Mouse (Mus musculus): ENCODE data around the gene Ncl. TPM values are rescaled to one million over a fixed set of nuclear protein-coding genes. Genes with fewer than 3 reads are reported as not detected.

Gene Ncl
- polyA plus RNA-seq, 1 experiment, result 498 TPM

GRCm38 (mm10) chr1:86363671-86364070 is 4.5 kb upstream of the Ncl start:
- Histone ChIP-seq H3K4me3 (ENCODE audit: insufficient read depth, low read length) (no peak overlapping the region), H3K4me1 (ENCODE audit: control insufficient read depth, insufficient read depth, low read length) (no peaks in the 10 kb centered on the region; the same call in 1 of the 2 replicates), H3K27ac (ENCODE audit: insufficient read depth, low read length) (no peak overlapping the region)
- TF ChIP-seq POLR2A (IDR thresholded peaks at IDR 0.05; ENCODE audit: low read depth, low read length), result no peak
- no peak for TF ChIP-seq CTCF (IDR thresholded peaks at IDR 0.05; ENCODE audit: borderline replicate concordance, insufficient read depth, low read length)

- H3K4me1 ChIP-seq (ENCODE audit: control insufficient read depth, insufficient read depth, low read length), result peaks cover 2% of the 10 kb centered on the region; the same call in 1 of the 2 replicates
- no peak overlapping the region for H3K27ac ChIP-seq (ENCODE audit: insufficient read depth, low read length)
- H3K4me3 ChIP-seq (ENCODE audit: insufficient read depth, low read length), result no peak overlapping the region
- TF ChIP-seq CTCF (IDR thresholded peaks at IDR 0.05; ENCODE audit: borderline replicate concordance, insufficient read depth, low read length) (no peak), POLR2A (IDR thresholded peaks at IDR 0.05; ENCODE audit: low read depth, low read length) (no peak)
These were observed 2.8 kb upstream of the Ncl start for GRCm38 (mm10) chr1:86361852-86362615.

DNA sequence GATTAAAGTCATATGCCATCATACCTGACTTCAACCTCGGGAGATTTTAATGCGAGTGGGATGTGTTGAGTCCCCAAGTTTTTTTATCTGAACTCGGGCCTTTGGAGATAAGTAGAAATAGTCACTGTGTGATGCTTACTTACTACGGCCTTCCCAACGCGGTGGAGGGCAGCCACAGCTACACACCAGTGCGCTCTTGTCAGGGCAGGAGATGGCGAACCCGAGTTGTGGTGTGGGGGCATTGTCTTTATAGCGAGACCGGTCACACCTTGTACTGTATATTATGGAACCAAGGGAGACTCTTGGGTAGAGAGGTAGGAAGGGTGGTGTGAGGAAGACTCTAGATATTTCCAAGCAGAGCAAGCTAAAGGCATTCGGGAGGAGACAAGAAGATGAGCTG is 1.2 kb upstream of the Ncl start:
- H3K4me3 ChIP-seq (ENCODE audit: insufficient read depth, low read length), result peak overlapping the region; percentile 74
- no peak for TF ChIP-seq CTCF (IDR thresholded peaks at IDR 0.05; ENCODE audit: borderline replicate concordance, insufficient read depth, low read length)
- peak; percentile 32; the same call in 1 of the 2 replicates for TF ChIP-seq POLR2A (IDR thresholded peaks at IDR 0.05; ENCODE audit: low read depth, low read length)
- H3K4me1 ChIP-seq (ENCODE audit: control insufficient read depth, insufficient read depth, low read length), result peaks cover 5% of the 10 kb centered on the region; the same call in 1 of the 2 replicates
- H3K27ac ChIP-seq (ENCODE audit: insufficient read depth, low read length), result no peak overlapping the region

DNA sequence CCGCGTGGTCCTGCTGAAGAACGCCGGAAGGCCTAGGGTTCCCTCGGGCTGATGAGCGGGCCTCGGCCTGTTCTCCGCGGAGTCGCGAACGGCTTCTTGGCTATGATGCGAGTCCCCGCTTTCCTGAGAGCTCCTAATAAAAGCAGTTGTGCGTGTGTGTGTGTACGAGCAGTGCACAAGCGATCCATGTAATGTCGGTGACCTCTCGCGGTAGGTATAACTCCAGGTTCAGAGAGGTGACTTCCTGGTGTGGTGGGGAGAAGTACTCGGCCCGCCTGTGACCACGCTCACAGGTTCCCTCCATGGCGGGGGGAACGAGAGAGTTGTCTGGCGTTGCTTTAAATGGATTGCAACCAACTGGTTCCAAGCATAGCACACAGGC is 589 bp upstream of the Ncl start:
- TF ChIP-seq POLR2A (IDR thresholded peaks at IDR 0.05; ENCODE audit: low read depth, low read length) (no peak), CTCF (IDR thresholded peaks at IDR 0.05; ENCODE audit: borderline replicate concordance, insufficient read depth, low read length) (no peak)
- Histone ChIP-seq H3K27ac (ENCODE audit: insufficient read depth, low read length) (peak overlapping the region; percentile 3; the same call in 1 of the 2 replicates), H3K4me1 (ENCODE audit: control insufficient read depth, insufficient read depth, low read length) (peaks cover 5% of the 10 kb centered on the region; the same call in 1 of the 2 replicates), H3K4me3 (ENCODE audit: insufficient read depth, low read length) (peak overlapping the region; percentile 74)

DNA sequence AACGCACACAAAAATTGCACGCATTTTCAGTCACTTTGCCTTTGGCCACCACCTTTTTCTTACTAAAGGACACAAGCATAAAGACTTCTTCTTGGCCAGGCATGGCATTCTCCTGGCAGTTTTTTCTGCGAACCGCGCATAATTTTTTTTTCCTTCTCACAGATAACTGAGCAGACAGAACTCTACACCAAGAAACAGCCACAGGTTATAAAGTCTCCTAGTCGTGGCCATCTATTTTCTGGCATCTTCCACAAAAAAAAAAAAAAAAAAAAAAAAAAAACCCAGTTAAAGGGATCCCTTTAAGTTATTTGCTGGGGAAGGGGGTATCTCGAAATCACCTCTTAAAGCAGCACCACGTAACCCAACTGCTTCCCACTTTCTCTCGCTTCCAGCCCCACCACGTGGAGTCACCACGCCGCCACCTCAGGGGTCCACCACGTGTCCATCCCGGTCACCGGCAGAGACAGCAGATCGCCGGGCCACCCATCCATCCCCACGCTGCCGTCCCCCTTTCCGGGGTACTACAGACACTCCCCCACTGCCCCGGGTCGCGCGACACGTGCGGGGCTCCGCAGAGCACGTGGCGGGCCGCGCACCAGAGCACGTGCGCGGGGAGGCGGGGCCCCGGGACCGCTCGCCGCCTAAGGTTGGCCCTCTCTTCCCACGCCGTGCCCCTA is 833 bp downstream of the Ncl start:
- H3K27ac ChIP-seq (ENCODE audit: insufficient read depth, low read length), result peak overlapping the region; percentile 94
- peaks cover 5% of the 10 kb centered on the region; the same call in 1 of the 2 replicates for H3K4me1 ChIP-seq (ENCODE audit: control insufficient read depth, insufficient read depth, low read length)
- TF ChIP-seq CTCF (IDR thresholded peaks at IDR 0.05; ENCODE audit: borderline replicate concordance, insufficient read depth, low read length), result no peak
- TF ChIP-seq POLR2A (IDR thresholded peaks at IDR 0.05; ENCODE audit: low read depth, low read length), result no peak
- peak overlapping the region; percentile 80 for H3K4me3 ChIP-seq (ENCODE audit: insufficient read depth, low read length)

- Histone ChIP-seq H3K27ac (ENCODE audit: insufficient read depth, low read length) (no peak overlapping the region), H3K4me3 (ENCODE audit: insufficient read depth, low read length) (no peak overlapping the region), H3K4me1 (ENCODE audit: control insufficient read depth, insufficient read depth, low read length) (peaks cover 5% of the 10 kb centered on the region; the same call in 1 of the 2 replicates)
- TF ChIP-seq POLR2A (IDR thresholded peaks at IDR 0.05; ENCODE audit: low read depth, low read length) (no peak), CTCF (IDR thresholded peaks at IDR 0.05; ENCODE audit: borderline replicate concordance, insufficient read depth, low read length) (no peak)
These were observed 5.0 kb downstream of the Ncl start for GRCm38 (mm10) chr1:86354186-86354585.

DNA sequence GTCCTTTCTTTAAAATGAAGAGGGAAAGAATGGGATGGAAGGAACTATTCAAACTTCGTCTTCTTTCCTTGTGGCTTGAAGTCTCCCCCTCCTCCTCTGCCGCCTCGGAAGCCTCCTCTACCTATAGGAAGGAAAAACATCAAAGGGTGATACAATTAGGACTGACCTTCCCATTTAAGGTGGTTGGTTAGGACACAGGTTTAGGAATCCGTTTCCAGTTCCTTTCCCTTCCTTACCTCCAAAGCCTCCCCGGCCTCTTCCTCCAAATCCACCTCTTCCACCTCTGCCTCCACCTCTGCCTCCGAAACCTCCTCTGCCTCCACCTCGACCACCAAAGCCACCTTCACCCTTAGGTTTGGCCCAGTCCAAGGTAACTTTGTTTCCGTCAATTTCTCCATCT is 8.6 kb downstream of the Ncl start:
- no peaks in the 10 kb centered on the region for H3K4me1 ChIP-seq (ENCODE audit: control insufficient read depth, insufficient read depth, low read length)
- H3K4me3 ChIP-seq (ENCODE audit: insufficient read depth, low read length), result no peak overlapping the region
- TF ChIP-seq CTCF (IDR thresholded peaks at IDR 0.05; ENCODE audit: borderline replicate concordance, insufficient read depth, low read length), result no peak
- TF ChIP-seq POLR2A (IDR thresholded peaks at IDR 0.05; ENCODE audit: low read depth, low read length), result no peak
- H3K27ac ChIP-seq (ENCODE audit: insufficient read depth, low read length), result no peak overlapping the region

DNA sequence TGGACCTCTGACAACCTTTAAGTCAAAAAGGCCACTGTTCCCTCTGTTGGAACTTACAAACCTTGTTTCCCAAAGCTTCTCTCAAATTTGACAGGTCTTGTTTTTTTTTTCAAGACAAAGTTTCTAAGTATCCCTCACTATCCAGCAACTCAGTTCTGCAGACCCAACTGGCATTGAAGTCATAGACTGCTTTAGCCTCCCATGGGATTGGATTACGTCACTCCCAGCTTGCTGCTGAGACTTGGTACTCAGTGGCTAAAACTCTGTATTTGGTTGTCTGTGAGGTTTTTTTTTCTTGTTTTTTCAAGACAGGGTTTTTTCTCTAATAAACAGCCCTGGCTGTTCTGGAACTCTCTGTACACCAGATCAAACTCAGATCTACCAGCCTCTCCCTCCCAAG is 9.5 kb downstream of the Ncl start:
- H3K4me1 ChIP-seq (ENCODE audit: control insufficient read depth, insufficient read depth, low read length), result no peaks in the 10 kb centered on the region
- H3K27ac ChIP-seq (ENCODE audit: insufficient read depth, low read length), result no peak overlapping the region
- TF ChIP-seq CTCF (IDR thresholded peaks at IDR 0.05; ENCODE audit: borderline replicate concordance, insufficient read depth, low read length) (no peak), POLR2A (IDR thresholded peaks at IDR 0.05; ENCODE audit: low read depth, low read length) (no peak)
- no peak overlapping the region for H3K4me3 ChIP-seq (ENCODE audit: insufficient read depth, low read length)

GRCm38 (mm10) chr1:86349201-86349600 is 10.0 kb downstream of the Ncl start:
- TF ChIP-seq CTCF (IDR thresholded peaks at IDR 0.05; ENCODE audit: borderline replicate concordance, insufficient read depth, low read length) (no peak), POLR2A (IDR thresholded peaks at IDR 0.05; ENCODE audit: low read depth, low read length) (no peak)
- Histone ChIP-seq H3K4me1 (ENCODE audit: control insufficient read depth, insufficient read depth, low read length) (no peaks in the 10 kb centered on the region), H3K4me3 (ENCODE audit: insufficient read depth, low read length) (no peak overlapping the region), H3K27ac (ENCODE audit: insufficient read depth, low read length) (no peak overlapping the region)

GRCm38 (mm10) chr1:86348801-86349200 is 10.4 kb downstream of the Ncl start:
- no peak overlapping the region for H3K27ac ChIP-seq (ENCODE audit: insufficient read depth, low read length)
- TF ChIP-seq POLR2A (IDR thresholded peaks at IDR 0.05; ENCODE audit: low read depth, low read length) (no peak), CTCF (IDR thresholded peaks at IDR 0.05; ENCODE audit: borderline replicate concordance, insufficient read depth, low read length) (no peak)
- H3K4me3 ChIP-seq (ENCODE audit: insufficient read depth, low read length), result no peak overlapping the region
- H3K4me1 ChIP-seq (ENCODE audit: control insufficient read depth, insufficient read depth, low read length), result no peaks in the 10 kb centered on the region
